Mouse (Mus musculus) urinary bladder, adult 18-20 months (tissue): ENCODE results near the gene Tmem238l.

Experiments
- DNase-seq, 2 experiments: peaks; one replicate each; pipeline ENCODE4 v3.0.0; 2022; ENCODE audit warnings: low spot score in 2 of 2, mixed read lengths in 2 of 2

Gene Tmem238l

GRCm38 (mm10) chr11:66956303-66956702 is at the start of gene Tmem238l:
TSS of gene Tmem238l (plus strand) at chr11:66956638.
- peak; percentile 43 to 58 for DNase-seq

DNA sequence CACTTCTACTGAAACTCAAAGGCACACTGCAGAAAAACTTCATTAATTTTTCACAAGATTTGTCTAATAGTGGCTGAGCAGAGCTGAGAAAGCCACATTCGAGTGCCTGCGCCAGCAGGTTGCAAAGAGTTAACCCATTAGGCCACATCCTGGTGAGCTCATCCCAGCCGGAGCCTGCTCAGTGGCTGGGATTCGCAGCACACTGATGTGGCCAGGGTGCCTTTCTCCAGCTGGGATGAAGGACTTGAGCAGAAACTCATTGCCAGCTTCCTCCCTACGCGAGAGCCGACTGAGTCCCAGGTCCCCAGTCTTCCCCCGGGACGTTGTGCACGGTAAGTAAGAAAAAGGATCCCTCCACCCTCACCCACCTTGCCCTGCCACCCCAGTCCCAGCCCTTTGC is 44.6 kb upstream of the Tmem238l start, which contains the start of gene Pirt:
Pirt (plus strand) TSS at position 171 of the 400 bp plus-strand sequence.
- DNase-seq: no peak

- peak; percentile 49 to 59 for DNase-seq
Measured at GRCm38 (mm10) chr11:66912531-66913458, 43.6 kb upstream of the Tmem238l start.

DNA sequence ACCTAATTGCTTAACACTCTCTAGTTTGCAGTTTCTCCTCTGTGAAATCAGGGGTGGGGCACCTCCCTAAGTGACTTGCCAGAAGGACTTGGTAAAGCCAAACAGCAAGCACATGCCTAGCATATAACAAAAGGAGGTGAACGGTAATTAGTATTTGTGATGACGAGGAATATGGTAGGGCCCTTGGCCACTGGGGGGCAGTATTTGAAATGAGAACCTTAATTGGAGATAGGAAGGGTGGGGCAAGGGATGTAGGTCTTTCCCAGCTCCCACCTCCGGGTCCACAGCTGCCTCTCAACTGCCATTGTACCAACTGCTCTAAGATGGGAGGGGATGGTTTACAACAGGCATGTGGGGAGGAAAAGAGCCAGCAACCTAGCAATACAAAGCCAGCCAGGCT is 42.2 kb upstream of the Tmem238l start:
- peak; percentile 11 to 34 for DNase-seq

GRCm38 (mm10) chr11:66920012-66920411 is 36.4 kb upstream of the Tmem238l start:
- no peak for DNase-seq

DNA sequence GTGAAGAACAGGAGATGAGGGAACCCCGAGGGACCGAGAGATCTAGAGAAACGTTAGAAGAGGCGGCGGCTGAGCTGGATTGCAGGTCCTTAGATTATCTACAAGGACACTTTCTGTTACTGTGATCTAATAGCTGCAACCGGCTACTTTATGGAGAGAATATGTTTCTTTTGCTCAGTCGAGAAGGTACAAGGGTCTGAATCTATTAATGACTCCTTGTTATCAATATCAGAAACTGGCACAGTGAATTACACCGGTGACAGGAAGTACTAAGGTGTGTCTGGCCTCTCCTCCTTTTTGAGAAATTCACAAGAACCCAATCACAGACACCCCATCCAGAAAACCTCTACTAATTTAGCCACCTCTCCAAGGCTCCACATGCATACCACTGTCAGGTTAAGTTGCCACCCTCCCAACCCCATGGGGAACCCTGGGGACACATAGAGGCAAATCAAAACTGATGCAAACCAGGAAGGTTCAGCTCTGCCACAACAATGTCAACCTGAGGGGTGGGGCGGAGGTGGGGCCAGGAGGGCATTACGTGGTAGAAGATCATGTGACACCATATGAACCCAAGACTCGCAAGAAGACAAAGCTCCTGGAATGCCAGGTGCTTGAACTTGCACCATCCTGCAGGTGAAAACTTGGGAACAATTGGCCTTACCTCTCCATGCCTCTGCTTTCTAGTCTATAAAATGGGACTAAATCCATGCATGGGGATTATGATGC is 32.2 kb upstream of the Tmem238l start:
- DNase-seq: no peak

DNA sequence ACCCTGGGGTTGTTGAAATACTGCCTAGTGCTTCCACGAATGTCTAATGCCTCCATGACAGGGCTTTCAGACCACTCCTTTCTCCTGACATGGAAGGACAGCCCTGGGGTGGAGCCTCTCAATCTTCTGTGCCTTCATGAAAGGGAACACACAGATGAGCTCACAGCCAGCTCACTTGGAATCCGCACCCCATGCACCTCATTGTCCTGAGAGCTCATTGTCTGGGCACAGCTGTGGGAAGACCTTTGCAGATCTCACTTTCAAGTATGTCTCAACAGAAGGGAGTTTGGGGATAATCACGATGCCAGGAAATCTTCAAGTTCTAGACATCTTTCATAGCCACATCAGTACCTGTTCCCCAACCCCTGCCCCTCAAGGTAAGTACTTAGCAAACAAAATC is 28.1 kb upstream of the Tmem238l start:
- DNase-seq: no peak

- DNase-seq: no peak
Measured at GRCm38 (mm10) chr11:66932827-66933599, 23.4 kb upstream of the Tmem238l start.

GRCm38 (mm10) chr11:66934428-66935173 is 21.8 kb upstream of the Tmem238l start:
- no peak for DNase-seq

- DNase-seq: no peak
Measured at GRCm38 (mm10) chr11:66942011-66942410, 14.4 kb upstream of the Tmem238l start.

- no peak for DNase-seq
Measured at GRCm38 (mm10) chr11:66945224-66945767, 11.1 kb upstream of the Tmem238l start.

- DNase-seq: no peak
Measured at GRCm38 (mm10) chr11:66946521-66946920, 9.9 kb upstream of the Tmem238l start.

DNA sequence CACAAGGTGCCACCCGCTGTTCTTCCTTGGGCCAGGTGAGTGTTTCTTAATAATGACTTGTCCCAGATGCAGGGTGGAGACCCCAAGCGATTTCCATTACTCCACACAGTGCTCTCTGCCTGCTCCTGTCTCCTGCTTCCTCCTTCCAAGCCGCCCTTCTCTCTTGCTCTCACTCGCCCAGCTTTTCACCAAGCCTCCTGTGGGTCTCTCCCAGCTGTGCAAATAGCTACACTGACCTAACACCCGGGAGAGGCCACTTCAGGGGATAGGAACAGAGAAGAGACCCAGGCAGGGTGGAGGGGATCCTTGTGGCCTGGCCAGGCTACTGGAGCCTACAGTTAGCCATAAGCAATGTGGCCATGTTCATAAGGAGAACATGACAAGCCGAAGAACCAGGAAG is 9.5 kb upstream of the Tmem238l start:
- no peak for DNase-seq

- DNase-seq: peak in 1 of 2 experiments; percentile 51
Measured at GRCm38 (mm10) chr11:66960797-66961196, 4.4 kb downstream of the Tmem238l start.

DNA sequence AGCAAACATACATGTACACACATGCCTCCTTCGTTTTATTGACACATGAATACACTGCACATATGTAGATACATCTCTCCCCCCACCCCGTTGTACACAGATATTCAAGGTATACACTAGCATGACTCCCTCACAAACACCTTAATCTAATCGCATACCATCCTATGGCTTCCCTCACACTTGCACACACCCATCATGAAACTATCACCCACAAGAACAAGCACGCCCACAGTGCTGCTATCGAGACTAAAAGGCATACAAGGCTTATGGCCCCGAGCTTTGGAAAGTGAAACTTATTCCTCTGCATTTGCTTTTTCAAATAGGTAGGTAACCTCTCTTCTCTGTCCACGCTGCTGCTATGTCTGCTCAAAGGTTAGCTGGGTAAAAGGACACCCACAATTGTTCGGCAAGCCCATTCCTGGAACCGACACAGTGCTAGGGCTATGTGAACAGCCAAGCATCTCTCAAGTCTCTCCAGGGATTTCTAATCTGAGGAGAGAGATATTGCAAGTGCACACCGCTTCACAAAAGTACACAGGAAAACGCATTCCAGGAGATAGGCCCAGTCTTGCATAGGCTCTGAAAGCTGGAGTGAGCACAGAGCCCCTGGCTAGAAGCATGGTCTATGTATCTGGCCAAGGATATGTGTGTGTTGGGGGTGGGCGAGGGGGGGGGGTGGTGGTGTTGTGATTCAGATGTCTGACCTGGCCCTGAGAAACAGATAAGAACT is 5.2 kb downstream of the Tmem238l start:
- DNase-seq: no peak

GRCm38 (mm10) chr11:66963462-66963861 is 7.0 kb downstream of the Tmem238l start:
- no peak for DNase-seq

- no peak for DNase-seq
Measured at GRCm38 (mm10) chr11:66966500-66967116, 10.2 kb downstream of the Tmem238l start.

DNA sequence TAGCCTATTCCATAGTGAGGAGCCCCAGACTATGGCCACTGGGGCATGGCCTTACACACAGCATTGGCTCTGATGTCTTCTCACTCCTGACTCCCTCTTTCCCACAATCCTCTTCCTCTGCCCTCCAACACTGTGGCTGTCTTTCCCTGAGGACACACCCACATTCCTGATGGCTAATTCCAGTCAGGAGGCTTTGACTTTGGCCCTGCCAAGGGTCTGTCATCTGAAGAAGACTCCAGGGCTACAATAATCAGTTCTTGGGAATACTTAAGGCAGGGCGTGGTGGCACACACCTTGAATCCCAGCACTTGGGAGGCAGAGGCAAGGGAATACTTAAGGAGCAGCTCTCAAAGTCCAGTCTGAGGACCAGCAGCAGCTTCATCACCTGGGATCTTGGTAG is 12.1 kb downstream of the Tmem238l start:
- DNase-seq: no peak

DNA sequence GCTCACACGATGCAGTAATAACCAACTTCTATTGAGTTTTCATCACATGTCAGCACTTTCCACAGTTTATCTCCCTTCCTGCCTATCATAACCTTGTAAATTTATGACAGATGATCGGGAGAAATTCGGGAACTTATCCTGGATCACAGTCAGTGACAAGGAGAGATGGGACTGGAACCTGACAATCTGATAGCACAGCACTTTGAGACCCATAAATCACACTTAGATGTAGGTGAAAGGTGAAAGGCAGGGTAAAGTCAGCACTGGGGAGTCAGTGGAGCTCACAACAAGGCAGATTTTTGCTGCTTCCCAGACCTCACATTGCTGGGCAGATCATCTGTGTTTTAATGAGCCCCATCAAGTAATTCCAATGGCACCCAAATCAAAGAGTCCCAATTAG is 17.1 kb downstream of the Tmem238l start:
- DNase-seq: no peak
